Mouse (Mus musculus) G1E (cell line): ENCODE data around the gene Tldc2.

Source experiments
- CTCF ChIP-seq: IDR thresholded peaks from 2 replicates; pipeline ENCODE4 v1.5.1; 2012; ENCODE audit warnings: low read depth, low read length, inconsistent platforms, mixed read lengths
- GATA1 ChIP-seq: IDR thresholded peaks from 2 replicates; pipeline ENCODE4 v1.6.1; 2012; ENCODE audit warnings: borderline replicate concordance, low read length, inconsistent platforms, mixed read lengths

- TF ChIP-seq GATA1 (no peak), CTCF (no peak)
These were observed 47.6 kb downstream of the Tldc2 start for GRCm38 (mm10) chr2:157134479-157134931.
